Mouse (Mus musculus): ENCODE data around the gene 3830406C13Rik.
"Not testable (repeated sequence)": the region's sequence is repeated elsewhere in the genome, so short reads cannot be mapped to it uniquely, and the experiment has no call there.

Gene 3830406C13Rik

GRCm38 (mm10) chr14:12284141-12284912 is at the start of gene 3830406C13Rik:
3830406C13Rik (plus strand) TSS chr14:12284173.
- peak; percentile 61 for DNase-seq (ENCODE audit: extremely low spot score, low read depth, low spot score)

- DNase-seq (ENCODE audit: extremely low spot score, low read depth, low spot score), result no peak
Measured at GRCm38 (mm10) chr14:12243726-12244125, 40.2 kb upstream of the 3830406C13Rik start.

GRCm38 (mm10) chr14:12276031-12276430 is 7.9 kb upstream of the 3830406C13Rik start:
- DNase-seq (ENCODE audit: extremely low spot score, low read depth, low spot score), result no peak

- DNase-seq (ENCODE audit: extremely low spot score, low read depth, low spot score), result no peak
Measured at GRCm38 (mm10) chr14:12283641-12284040, 332 bp upstream of the 3830406C13Rik start, which contains the start of gene Gm49355. Gm49355 (plus strand) TSS chr14:12283976.

GRCm38 (mm10) chr14:12289747-12290146 is 5.8 kb downstream of the 3830406C13Rik start:
- DNase-seq (ENCODE audit: extremely low spot score, low read depth, low spot score), result not testable (repeated sequence)

- DNase-seq (ENCODE audit: extremely low spot score, low read depth, low spot score), result no peak
Measured at GRCm38 (mm10) chr14:12296391-12296790, 12.4 kb downstream of the 3830406C13Rik start.

GRCm38 (mm10) chr14:12299171-12299570 is 15.2 kb downstream of the 3830406C13Rik start:
- no peak for DNase-seq (ENCODE audit: extremely low spot score, low read depth, low spot score)

- DNase-seq (ENCODE audit: extremely low spot score, low read depth, low spot score), result no peak
Measured at GRCm38 (mm10) chr14:12299654-12300053, 15.7 kb downstream of the 3830406C13Rik start.

GRCm38 (mm10) chr14:12300275-12300674 is 16.3 kb downstream of the 3830406C13Rik start:
- no peak for DNase-seq (ENCODE audit: extremely low spot score, low read depth, low spot score)

- no peak for DNase-seq (ENCODE audit: extremely low spot score, low read depth, low spot score)
Measured at GRCm38 (mm10) chr14:12300677-12301076, 16.7 kb downstream of the 3830406C13Rik start.

- no peak for DNase-seq (ENCODE audit: extremely low spot score, low read depth, low spot score)
Measured at GRCm38 (mm10) chr14:12303106-12303505, 19.1 kb downstream of the 3830406C13Rik start.

GRCm38 (mm10) chr14:12333622-12334021 is 49.6 kb downstream of the 3830406C13Rik start:
- DNase-seq (ENCODE audit: extremely low spot score, low read depth, low spot score), result no peak

- no peak for DNase-seq (ENCODE audit: extremely low spot score, low read depth, low spot score)
Measured at GRCm38 (mm10) chr14:12334925-12335324, 51.0 kb downstream of the 3830406C13Rik start.

- DNase-seq (ENCODE audit: extremely low spot score, low read depth, low spot score), result no peak
Measured at GRCm38 (mm10) chr14:12337421-12337997, 53.5 kb downstream of the 3830406C13Rik start.

GRCm38 (mm10) chr14:12337998-12338809 is 54.2 kb downstream of the 3830406C13Rik start:
- no peak for DNase-seq (ENCODE audit: extremely low spot score, low read depth, low spot score)

- DNase-seq (ENCODE audit: extremely low spot score, low read depth, low spot score), result no peak
Measured at GRCm38 (mm10) chr14:12338811-12339565, 55.0 kb downstream of the 3830406C13Rik start.

GRCm38 (mm10) chr14:12340238-12341074 is 56.5 kb downstream of the 3830406C13Rik start:
- no peak for DNase-seq (ENCODE audit: extremely low spot score, low read depth, low spot score)

- no peak for DNase-seq (ENCODE audit: extremely low spot score, low read depth, low spot score)
Measured at GRCm38 (mm10) chr14:12341075-12341788, 57.3 kb downstream of the 3830406C13Rik start.

- DNase-seq (ENCODE audit: extremely low spot score, low read depth, low spot score), result no peak
Measured at GRCm38 (mm10) chr14:12341789-12342457, 58.0 kb downstream of the 3830406C13Rik start.
